Mouse (Mus musculus) urinary bladder, adult 18-20 months (tissue): ENCODE results near the gene Sipa1l1.

Experiments used
- DNase-seq, 2 experiments: peaks; one replicate each; pipeline ENCODE4 v3.0.0; 2022; ENCODE audit warnings: low spot score in 2 of 2, mixed read lengths in 2 of 2

The Sipa1l1 gene

DNA sequence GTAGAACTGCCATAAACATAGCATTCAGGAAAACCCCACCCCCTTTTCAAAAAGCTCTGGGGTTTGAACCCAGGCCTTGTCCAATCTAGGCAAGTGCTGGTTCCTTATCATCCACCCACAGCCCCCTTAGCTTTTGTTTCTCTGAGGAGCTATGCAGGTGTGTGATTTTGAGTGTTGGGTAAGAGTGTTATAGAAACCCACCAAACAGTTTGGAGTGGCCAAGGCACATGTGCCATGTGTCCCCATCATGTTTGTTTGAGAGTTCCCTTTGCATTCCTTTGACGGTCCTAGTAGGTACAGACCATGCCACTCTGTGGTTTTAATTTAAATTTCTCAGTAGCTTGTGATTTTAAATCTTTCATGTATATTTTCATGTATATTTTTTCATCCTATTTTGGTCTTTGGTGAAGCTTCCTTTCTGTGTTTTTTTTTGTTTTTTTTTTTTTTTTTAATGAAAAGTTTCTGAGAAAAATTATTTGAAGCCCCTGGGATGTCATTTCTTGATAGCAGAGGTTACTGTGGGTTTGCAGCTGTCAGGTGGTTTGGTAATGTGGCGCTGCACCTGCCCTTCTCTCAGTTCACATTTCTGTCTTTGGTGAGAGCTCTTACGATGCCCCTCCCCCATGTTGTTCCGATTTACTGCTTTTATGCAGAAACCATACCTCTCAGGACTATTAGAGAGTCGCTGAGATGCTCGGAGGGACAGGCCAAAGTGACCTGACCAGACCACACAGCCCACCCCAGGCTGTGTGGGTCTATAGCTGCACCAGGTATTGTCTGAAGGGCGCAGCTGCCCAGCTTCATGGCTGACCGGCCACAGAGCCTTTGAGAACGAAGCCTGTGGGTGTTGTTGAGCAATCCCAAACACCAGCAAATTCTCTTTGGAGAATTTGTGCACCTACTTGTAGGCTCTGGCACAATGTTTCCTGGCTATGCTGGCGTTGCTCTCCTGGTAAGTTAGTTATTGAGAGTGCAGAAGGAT, 126.1 kb downstream of the Sipa1l1 start:
- DNase-seq, result no peak

DNA sequence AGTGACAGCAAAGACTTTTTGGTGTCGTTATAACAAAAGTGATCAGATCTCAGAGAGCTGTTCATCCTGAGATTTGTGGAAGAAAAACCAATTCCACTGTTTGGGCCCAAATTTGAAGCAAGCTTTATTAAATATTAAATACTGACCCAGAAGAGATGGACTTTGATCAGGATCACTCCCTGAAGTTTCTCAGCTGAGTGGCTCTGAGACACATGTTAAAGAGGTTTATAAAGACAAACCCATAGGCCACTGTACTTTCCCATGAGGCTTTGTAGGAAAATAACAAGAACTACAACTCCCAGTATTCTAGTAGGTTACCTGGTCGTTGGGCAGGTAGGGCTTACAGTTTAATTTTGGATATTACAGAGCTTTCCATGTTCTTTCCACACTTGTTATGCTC, 127.2 kb downstream of the Sipa1l1 start:
- no peak for DNase-seq

DNA sequence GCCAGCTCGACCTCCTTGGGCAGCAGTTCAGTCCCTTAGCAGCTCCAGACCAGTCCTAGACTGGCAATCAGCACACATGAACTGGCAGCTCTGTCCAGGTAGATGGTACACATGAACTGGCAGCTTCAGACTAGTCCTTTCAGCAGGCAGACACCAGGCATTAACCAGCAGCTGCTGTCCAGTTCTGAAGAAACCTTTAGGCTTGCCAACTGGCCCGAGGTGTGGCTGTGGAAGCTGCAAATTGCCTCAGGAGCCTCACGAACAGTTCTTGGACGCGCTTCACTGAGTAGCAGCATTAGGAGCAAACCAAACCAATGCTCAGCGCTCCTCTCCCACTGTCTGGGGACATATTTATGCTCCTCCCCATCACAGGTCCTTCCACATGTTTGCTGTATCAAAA, 128.1 kb downstream of the Sipa1l1 start:
- no peak for DNase-seq

DNA sequence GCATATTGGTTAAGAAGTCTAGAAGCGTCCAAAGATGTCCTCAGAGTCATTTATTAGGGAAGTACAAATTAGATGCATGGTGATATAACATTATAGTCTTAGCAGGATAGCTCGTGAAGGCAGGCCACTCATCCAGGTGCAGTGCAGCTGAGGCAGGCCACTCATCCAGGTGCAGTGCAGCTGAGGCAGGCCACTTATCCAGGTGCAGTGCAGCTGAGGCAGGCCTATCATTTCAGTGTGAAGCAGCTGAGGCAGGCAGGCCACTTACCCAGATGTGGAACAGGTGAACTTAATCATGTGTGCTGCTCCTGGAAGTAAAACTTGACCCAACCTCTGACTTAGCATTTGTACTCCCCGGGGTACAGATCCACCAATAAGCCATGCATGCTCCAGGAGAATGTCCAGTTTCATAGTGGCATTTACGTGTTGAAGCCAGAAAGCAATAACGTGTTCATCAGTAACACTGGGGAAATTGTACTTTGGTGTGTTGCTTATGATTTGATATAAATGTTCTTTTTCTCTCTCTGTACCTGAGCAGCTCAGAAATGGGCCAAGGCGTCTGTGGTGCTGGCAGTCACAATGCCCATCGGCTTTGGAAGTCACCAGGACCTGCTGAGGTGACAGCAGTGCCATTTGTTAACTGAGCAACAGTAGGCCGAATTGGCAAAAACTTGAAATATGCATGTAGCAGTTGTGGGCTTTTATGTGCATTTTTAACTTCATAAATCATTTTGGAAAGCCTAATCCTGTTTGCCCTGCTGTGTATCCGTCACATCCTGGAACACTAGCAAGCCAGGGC, 129.7 kb downstream of the Sipa1l1 start:
- DNase-seq, result no peak

DNA sequence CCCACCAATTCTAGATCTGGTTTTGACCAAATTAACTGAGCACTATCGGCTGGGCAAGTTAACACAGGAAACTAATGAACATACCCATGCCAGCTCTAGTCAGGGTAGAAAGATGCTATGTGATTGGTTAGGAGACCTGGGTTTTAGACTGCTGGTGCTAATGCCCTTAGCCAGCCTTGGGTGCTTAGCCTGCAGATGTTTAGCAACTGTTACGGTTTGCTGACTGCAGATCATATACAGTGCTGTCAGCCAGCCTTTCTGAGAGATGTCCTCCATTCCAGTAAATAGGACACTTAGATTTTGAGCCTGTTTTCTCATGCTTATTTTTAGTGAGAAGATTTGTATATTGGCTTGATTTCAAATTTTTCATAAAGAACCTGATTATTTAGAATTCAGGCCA, 135.0 kb downstream of the Sipa1l1 start:
- DNase-seq, result no peak

DNA sequence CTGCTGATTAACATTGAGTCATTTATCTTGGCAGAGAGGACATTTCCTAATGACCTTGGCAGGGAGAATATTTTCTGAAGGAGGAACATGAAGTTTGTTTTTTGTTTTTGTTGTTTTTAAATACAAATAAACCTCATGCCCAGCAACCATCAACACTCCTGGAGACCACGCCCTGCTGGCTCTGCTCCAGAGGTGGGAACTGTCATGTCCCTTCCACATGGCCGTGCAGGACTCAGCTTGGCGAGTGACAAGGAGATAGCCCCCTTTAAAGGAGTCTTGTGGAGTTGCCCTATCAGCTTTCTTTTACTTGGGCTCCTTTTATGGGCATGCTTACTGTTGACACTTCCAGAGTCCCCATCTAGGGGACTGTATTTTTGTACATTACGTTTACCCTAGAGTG, 136.9 kb downstream of the Sipa1l1 start:
- no peak for DNase-seq

DNA sequence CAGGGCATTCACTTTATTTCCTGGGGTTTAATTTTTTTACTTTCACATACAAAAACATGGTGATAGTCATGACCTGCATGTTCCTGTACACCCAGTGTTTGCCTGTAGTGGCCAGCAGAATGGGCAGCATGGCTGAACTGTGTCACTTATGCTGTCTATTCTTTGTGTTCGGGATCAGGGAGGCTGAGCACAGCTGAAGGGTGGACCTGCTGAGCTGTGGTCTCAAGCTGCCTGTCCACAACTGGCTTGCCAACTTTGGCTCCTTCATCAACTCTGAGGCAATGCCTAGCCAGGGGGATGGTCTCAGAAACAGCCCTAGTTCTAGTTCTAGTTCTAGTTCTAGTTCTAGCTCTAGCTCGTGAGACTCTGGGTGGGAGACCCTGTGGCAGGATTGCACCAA, 142.5 kb downstream of the Sipa1l1 start:
- DNase-seq, result no peak

DNA sequence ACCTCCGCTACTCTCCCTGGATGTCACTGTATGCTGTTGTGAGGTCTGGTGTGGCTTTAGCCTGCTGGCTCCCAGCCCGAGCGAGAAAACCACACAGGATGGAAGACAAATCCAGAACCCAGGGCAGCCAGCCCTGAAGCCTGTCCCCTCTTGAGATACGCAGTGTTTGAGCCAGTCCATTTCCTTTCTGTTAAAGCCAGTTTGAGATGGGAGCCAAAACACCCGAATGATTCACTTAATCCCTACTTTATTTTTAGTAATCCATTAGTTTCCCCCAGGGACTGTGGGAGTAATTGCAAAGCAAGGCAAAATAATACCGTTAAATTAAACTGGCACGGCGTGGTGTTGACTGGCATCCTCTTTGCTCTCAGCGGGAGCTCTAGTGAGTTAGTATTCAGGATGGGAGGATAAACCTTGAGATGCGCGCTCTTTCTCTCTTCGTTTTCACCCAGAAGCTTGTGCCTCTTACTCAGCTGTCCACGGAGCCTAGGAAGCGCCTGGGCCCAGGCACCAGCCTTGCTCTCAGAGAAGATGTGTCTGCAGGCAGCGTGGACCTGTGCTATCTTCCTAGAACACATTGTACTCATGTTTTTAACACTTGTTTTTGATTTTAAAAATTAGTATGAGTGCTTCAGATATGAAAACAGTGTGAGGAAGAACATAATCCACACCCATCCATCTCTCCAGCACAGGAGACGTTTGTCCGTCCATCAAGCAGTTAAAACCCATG, 143.1 kb downstream of the Sipa1l1 start:
- peak in 1 of 2 experiments; percentile 6 for DNase-seq

DNA sequence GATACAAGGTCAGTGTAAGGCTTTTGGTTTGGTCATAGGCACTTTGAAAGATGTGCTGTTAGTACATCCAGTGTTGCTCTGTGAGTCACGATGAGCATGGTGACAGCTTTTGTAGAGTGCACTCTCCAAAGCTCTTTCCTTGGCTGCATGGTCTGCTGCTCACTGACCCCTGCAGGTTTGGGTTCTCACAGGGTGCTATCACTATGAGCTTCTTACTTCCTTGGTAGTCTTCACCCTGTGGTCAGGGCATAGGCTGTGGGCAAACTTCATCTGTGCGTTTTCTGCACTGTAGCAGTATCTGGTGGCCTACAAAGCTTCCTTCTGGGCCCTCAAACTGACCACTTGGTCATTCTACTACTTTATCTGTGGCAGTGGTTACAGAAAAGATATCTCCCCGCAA, 144.0 kb downstream of the Sipa1l1 start:
- no peak for DNase-seq

DNA sequence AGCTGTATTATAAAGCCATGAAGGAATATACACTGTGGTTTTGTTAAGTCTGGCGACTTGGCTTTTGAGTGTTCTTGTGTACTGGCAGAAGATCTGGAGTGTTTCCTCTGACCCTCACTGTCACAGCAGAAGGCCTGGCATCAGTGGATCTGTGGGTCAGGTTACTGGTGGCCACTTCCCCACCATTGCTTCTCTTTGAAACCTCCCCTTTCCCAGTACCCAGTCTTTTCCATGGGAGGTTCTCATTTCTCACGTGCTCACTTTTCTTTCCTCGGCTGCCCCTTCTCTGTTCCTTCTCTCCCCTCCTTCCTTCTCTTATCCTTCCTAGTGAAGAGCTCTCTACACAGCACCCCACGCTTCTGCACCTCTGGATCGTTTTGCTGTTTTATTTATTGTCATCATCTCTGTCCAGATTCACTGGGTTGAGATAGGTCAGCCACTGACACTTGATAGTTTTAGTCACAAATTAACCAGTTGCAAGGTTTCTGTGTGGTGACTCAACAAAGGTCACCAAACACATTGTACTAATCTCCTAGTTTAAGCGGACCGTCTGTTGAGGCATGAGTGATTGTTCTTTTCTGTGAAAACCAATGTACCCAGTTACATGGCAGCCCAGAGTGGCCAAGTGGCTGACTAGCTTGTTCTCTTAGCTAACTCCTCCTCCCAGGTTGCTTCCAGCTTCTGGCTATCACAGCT, 150.5 kb downstream of the Sipa1l1 start:
- no peak for DNase-seq

DNA sequence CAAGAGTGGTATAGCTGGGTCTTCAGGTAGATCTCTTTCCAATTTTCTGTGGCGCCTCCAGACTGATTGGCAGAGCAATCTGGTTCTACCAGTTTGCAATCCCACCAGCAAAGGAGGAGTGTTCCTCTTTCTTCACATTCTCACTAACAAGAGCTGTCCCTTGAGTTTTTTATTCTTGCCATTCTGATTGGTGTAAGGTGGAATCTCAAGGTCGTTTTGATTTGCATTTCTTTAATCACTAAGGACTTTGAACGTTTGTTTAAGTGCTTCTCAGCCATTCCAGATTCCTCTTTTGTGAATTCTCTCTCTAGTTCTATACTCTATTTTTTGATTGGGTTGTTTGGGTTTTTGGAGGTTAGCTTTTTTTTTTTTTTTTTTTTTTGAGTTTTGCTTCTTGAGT, 151.1 kb downstream of the Sipa1l1 start:
- DNase-seq, result no peak

DNA sequence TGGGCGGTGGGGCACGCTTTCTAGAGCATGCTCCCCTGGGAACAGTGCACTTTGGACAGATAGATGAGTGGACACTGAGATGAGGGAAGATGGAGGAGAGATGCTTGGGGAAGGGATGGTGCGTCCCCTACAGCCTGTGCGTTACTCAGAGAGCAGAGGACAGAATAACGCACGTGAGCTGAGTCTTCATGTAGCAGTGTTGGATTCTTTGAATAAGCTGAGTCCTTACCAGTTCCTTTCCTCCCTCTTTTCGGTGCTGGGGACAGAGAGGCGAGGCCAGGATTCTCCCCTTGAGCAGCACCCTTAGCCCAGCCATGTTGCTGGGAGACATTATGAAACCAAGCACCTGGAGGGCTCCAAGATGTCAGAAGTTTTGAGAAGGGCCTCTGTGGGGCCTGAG, 152.3 kb downstream of the Sipa1l1 start:
- DNase-seq, result no peak

DNA sequence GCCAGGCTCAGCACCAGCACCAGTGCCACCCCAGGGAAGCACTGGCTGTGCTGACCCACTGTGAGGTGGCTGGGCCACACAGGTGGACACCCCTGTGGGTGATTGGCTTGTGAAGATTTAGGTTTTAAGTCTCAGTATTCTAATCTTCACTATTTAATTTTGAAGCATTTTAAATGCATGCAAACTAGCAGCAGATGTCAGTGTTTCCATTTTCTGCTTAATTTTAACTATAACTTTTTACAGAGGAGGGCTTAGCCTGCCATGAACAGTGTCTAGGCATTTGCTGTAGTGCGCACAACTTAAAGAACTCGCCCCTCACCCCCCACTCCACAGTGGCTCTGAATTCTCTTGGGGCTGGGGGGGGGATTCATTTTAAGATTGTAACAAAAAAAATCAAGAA, 152.7 kb downstream of the Sipa1l1 start:
- DNase-seq, result no peak

DNA sequence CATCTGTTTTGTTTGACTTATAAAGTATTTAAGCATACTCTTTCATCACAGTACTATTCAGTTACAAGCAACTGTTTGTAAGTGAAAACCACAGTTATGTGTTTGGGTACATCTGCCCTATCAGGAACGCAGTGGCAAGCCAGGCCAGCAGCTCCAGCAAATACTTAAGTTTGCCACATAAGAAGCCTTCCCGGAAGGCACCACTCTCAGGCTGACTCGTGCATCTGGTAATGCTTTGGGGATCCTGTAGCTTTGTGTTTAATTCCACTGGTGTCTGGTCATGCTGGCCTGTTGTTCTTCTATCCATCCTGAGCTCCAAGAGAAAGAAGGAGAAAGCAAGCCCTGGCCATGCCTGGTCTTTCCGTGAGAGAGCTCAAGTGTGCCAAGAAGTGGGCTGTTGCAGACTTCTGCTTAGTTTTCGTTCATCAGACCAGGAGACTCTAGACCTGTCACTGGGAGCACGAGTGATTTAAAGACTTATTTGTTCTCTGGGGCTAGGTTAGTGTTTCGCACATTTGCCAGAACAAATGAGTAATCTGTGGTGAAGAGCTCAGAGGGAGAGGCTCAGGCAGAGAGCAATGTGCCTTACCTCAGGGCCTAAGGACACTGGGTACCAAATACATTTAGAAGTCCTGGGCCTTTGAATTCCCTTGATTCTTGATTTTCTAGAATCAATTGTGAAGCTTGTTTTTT, 153.8 kb downstream of the Sipa1l1 start:
- no peak for DNase-seq

DNA sequence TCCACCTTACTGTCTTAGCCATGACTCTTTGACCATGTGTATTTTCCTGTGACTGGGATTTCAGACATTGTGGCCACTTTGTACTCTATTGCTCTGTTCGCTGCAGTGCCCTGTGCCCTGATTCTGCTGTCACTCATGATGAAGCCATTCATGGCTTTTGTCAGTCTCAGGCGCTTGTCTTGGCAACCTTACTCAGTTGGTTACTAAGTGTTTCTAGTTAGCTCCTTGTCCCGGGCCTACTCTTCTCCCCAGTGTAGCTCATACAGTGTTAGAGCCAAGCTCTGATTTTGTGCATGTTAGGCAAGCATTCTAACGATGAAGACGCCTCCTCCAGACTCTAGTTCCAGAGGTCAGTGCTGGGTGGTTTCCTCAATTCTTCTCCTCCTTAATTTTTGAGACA, 155.5 kb downstream of the Sipa1l1 start:
- no peak for DNase-seq

DNA sequence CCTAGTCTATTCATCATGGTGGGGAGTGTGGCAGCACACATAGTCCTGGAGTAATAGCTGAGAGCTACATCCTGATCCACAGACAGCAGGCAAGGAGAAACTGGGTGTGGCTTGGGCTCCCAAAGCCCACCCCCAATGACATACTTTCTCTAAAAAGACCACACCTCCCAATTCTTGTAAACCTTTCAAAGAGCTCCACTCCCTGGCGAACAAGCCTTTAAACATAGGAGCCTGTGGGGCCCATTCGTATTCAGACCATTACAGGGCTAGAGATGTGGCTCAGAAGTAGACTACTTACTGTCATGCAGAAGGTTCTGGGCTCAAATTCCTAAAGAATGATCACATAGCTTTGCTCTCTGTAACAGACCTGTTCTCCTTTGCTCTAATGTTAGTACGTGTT, 156.4 kb downstream of the Sipa1l1 start:
- DNase-seq, result no peak

DNA sequence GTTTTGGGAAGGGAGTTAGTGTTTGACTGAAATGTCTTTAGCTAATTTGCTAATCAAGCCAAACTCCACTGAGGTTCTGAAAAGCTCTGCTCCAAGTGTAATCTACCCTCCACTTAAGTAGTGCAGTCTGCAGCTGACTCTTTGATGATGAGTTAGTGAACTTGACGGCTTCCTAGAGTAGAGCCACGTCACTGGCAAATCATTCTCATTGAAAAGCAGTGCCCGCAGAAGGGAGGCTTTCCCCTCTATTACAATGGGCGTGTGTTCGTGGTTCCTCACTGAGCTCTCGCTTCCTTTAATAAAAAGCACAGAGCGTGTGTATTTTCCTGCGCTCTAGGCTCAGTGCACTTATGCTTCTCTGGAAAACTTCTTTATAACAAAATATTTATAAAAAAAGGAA, 157.3 kb downstream of the Sipa1l1 start:
- DNase-seq, result no peak

DNA sequence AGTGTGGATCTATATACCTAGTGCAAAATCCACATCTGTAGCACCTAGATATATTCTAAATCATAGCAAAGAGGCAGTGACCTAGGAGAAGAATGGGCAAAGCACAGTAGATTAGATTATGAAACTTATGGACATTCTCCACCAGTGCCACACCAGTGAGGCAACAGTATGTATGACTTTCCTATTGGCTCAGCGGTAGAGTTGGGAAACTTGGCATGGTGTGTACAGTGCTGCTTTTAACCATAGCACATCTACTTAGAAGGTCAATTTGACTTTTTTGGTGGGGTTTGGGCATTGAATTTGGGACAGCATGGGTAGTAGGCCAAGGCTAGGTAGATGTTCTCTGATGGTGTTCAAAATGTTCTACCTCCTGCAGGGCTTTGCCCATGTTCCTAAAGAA, 159.0 kb downstream of the Sipa1l1 start:
- DNase-seq, result no peak

DNA sequence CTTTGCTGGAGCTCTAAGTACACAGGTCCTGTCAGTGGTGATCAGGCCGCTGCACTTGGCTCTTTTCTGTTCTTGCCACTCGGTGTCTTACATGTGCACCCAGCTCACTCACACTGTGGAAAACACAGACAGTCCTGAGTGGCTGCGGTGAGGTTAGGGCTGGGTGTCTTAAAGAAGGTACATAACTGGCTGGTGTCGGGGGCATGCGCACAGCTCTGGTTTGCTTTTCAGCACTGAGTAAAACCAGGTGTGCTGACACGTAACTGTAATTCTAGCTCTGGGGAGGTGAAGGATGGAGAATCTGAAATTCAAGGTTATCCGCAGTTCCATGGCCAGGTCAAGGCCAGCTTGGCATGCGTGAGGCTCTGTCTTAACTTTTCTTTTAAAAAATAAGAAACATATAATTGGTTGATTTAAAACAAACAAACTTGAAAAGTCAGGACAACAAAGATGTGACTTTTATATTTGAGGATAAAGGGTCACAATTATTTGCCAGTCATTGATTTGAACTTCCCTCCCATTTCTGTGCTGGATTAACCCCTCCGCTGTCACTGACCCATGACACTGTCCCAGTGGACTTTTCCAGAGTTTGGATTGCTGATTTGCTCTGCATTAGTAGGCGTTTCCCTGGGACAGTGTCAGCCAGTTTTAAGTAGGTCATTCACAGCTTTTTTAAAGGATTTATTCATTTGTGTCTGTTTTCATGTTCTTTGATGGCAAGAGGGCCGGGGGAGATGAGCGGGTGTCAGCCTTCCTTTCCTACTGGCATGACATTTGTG, 163.9 kb downstream of the Sipa1l1 start:
- no peak for DNase-seq

DNA sequence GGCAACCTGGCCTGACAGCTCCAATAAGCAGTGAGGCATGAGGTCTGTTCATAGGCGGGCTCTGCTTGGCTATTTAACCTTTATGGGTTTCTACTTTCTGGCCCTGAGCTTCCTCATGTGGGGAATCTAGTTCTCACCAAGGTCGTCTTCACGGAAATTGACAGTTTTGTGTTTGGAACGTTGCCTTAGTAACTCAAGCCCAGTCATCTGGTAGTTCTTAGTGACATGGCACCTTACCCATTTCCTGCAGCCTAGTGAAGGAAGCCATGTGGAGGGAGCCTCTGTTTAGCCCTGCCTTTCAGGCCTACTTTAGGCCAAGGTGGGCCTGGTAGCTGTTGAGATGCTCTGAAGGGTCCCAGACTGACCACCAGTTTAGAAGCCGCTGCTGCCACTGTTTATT, 164.9 kb downstream of the Sipa1l1 start:
- DNase-seq, result no peak
